Mouse (Mus musculus) myocyte (in vitro differentiated cells): ENCODE measurements at regions not wholly inside any gene's neighbourhood (a gene's known extent, or its start where the extent isn't known, plus 50 kb on each side); places are given as distances from the start of the nearest gene placed in this dataset.

Experiments
- CEBPB ChIP-seq: IDR thresholded peaks from 2 replicates; pipeline ENCODE4 v1.6.1; 2011; ENCODE audit warnings: mild to moderate bottlenecking, moderate library complexity; ENCODE audit not compliant: poor library complexity, insufficient read depth, severe bottlenecking
- E2F4 ChIP-seq: IDR thresholded peaks from one replicate; pipeline ENCODE4 v1.6.1; 2011; ENCODE audit warnings: mild to moderate bottlenecking, control low read depth, moderate library complexity; ENCODE audit not compliant: insufficient read depth
- MAX ChIP-seq: IDR thresholded peaks from one replicate; pipeline ENCODE4 v1.6.1; 2011; ENCODE audit warnings: low read depth, mild to moderate bottlenecking, control low read depth
- MYOD1 ChIP-seq, 3 experiments: IDR thresholded peaks; one replicate each; pipeline ENCODE4 v1.6.1; 2011; ENCODE audit warnings: control low read depth in 2 of 3, low read depth in 2 of 3, mild to moderate bottlenecking in 2 of 3, moderate library complexity in 1 of 3; ENCODE audit not compliant: insufficient read length in 2 of 3, control insufficient read depth in 1 of 3
- MYOG ChIP-seq, 3 experiments: IDR thresholded peaks; one replicate each; pipeline ENCODE4 v1.6.1; 2011; ENCODE audit warnings: control low read depth in 2 of 3, low read depth in 2 of 3, mild to moderate bottlenecking in 2 of 3; ENCODE audit not compliant: insufficient read length in 2 of 3, control insufficient read depth in 1 of 3, insufficient read depth in 1 of 3
- POLR2A ChIP-seq: IDR thresholded peaks from one replicate; pipeline ENCODE4 v1.6.1; 2011; ENCODE audit warnings: low read depth, mild to moderate bottlenecking, control low read depth, moderate library complexity; ENCODE audit not compliant: insufficient read length
- POLR2AphosphoS2 ChIP-seq: IDR thresholded peaks from one replicate; pipeline ENCODE4 v1.6.1; 2011; ENCODE audit warnings: low read depth, control low read depth; ENCODE audit not compliant: insufficient read length
- REST ChIP-seq: IDR thresholded peaks from one replicate; pipeline ENCODE4 v1.6.1; 2011; ENCODE audit warnings: mild to moderate bottlenecking, control low read depth, moderate library complexity; ENCODE audit not compliant: insufficient read depth, insufficient read length
- SRF ChIP-seq: IDR thresholded peaks from one replicate; pipeline ENCODE4 v1.6.1; 2011; ENCODE audit warnings: low read depth; ENCODE audit not compliant: control insufficient read depth, insufficient read length
- TCF12 ChIP-seq: IDR thresholded peaks from one replicate; pipeline ENCODE4 v1.6.1; 2011; ENCODE audit warnings: mild to moderate bottlenecking, control low read depth; ENCODE audit not compliant: poor library complexity, insufficient read depth, severe bottlenecking
- TCF3 ChIP-seq: IDR thresholded peaks from one replicate; pipeline ENCODE4 v1.6.1; 2011; ENCODE audit warnings: low read depth, control low read depth; ENCODE audit not compliant: insufficient read length
- USF1 ChIP-seq: IDR thresholded peaks from one replicate; pipeline ENCODE4 v1.6.1; 2011; ENCODE audit warnings: low read depth, mild to moderate bottlenecking, control low read depth, moderate library complexity

GRCm38 (mm10) chr2:101084648-101085047 is 539.9 kb upstream of the Rag2 start:
- TF ChIP-seq POLR2AphosphoS2 (no peak), POLR2A (no peak), REST (no peak), TCF12 (no peak), USF1 (no peak), E2F4 (no peak), MAX (no peak), MYOD1 (IDR thresholded peaks at IDR 0.05; ENCODE audit: control insufficient read depth in 1 of 3, insufficient read length in 2 of 3, low read depth in 2 of 3) (no peak), CEBPB (no peak), TCF3 (no peak), MYOG (IDR thresholded peaks at IDR 0.05; ENCODE audit: control insufficient read depth in 1 of 3, insufficient read depth in 1 of 3, insufficient read length in 2 of 3, low read depth in 2 of 3) (no peak), SRF (no peak)
